Mouse (Mus musculus) small intestine, adult 2 months (tissue): ENCODE measurements at regions not wholly inside any gene's neighbourhood (a gene's known extent, or its start where the extent isn't known, plus 50 kb on each side); places are given as distances from the start of the nearest gene placed in this dataset.

Experiments used
- CTCF ChIP-seq: fragments of 200-500 bp; IDR thresholded peaks from 2 replicates; pipeline ENCODE4 v1.5.1; 2012; ENCODE audit warnings: low read depth, mild to moderate bottlenecking, control low read depth, inconsistent platforms, low read length, moderate library complexity, mixed read lengths; ENCODE audit not compliant: insufficient replicate concordance, insufficient read length; ENCODE audit errors: extremely low read depth
- POLR2A ChIP-seq: fragments of 200-500 bp; IDR thresholded peaks from 2 replicates; pipeline ENCODE4 v1.6.1; 2012; ENCODE audit warnings: low read depth, mild to moderate bottlenecking, control low read depth, inconsistent platforms, low read length, moderate library complexity

- TF ChIP-seq CTCF, result no peak
- no peak for TF ChIP-seq POLR2A
These were observed 107.6 kb upstream of the 1700066M21Rik start for GRCm38 (mm10) chr1:57269679-57270354.
